Mouse (Mus musculus) T-helper 2 cell (primary cell): ENCODE results near the gene Snx9.

ENCODE experiments used
- in situ Hi-C: fragments of 300-600 bp; cut with MboI, MseI; formaldehyde crosslinking; loops from one replicate; pipeline ENCODE4 v1.15.1; 2025; ENCODE audit warnings: high pct_unique_total_duplicates

Gene Snx9

GRCm38 (mm10) chr17:5874565-5874964 lies 33.4 kb downstream of the Snx9 start:
- in situ Hi-C loops = no loop called here

DNA sequence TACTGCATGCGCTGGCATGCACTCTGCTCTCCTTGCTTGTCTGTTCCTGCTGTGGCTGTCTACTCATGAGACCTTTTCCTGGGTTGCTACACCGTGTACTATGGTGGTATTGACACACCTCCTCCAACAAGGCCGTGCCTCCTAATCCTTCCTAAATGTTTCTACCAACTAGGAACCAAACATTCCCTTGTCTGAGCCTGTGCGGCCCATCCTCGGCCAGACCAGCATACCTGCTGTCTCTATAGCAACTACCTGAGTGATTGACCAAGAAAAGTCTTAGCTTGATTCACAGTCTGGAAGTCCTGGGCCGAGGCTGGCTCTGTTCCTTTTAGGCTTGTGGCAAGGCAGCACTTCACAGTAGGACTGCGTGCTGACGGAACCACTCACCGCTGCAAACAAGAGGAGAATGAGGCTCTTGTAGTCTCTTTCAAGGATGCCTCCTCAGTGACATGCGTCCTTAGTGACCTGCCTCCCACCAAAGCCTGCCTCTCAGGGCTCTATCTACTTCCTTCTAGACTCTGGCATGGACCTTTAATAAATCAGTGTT lies 36.6 kb downstream of the Snx9 start:
- in situ Hi-C loops = no loop called here

DNA sequence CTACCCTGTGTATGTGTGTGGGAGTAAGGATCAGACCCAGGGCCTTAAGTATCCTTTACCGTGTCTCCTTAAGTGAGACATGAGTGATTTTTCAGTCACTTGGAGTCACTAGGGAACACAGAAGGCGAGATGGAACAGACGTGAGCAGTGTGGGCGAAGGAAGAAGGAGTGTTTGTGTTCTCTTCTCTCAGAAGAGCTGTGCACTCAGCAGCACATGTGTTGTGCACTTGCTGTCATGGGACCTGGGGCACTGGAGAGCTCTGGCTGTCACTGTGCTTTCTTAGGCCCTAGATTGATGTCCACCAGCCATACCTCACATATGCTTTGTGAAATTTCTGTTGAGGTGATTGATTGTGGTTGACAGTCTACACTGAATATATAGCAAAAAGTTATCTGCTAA lies 37.7 kb downstream of the Snx9 start:
- in situ Hi-C loops = no loop called here

DNA sequence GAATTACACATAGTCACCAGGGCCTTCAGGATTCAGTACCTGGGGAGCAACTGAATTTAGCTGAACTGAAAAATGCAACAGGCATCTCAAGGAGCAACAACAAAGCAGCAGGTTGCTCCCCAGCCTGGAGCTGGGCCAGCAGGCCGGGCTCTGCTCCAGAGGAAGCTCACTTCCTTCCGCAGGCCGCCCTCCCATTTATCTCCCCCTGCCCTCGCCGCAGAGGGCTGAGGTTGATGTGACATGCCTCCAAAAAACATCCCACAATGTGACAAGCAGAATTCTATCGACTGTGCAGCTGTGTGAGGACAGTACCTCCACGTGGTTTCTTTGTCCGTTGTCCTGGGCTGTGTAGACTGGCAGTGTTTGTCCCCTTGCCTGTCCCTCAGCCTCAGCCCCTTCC lies 44.3 kb downstream of the Snx9 start:
- in situ Hi-C loops = loop anchor here (5.0 kb wide), 1 partner anchor 88 kb away; no protein-coding TSS in a partner anchor

DNA sequence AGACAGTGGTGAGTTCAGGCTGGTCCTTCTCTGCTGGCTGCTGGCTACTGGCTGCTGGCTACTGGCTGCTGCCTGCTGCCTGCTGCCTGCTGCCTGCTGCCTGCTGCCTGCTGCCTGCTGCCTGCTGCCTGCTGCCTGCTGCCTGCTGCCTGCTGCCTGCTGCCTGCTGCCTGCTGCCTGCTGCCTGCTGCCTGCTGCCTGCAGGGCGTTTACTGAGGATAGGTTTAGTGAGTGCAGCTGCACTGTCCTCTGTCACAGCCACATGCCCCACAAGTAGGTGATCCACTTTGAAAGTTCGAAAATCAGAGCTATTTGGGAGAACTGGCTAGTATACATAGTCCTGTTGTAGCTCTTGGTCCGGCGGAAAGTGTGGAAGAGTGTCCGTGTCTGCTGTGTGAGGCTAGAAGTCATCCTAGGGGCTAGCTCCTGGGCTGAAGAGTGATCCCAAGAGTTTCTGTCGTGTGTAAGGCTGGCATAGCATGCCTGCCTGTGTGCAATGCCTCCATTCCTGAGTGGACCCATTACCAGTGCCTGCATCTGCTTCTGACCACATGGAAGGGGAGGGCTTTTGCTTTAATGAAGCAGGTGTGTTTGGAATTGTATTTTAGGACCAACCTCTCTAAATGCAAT lies 45.2 kb downstream of the Snx9 start:
- in situ Hi-C loops = loop anchor here (5.0 kb wide), 1 partner anchor 89 kb away; no protein-coding TSS in a partner anchor

GRCm38 (mm10) chr17:5886943-5887800 lies 46.0 kb downstream of the Snx9 start:
- in situ Hi-C loops = loop anchor here (5.0 kb wide), 1 partner anchor 90 kb away; no protein-coding TSS in a partner anchor

GRCm38 (mm10) chr17:5890429-5890828 lies 49.3 kb downstream of the Snx9 start:
- in situ Hi-C loops = loop anchor here (5.0 kb wide), 1 partner anchor 143 kb away; no protein-coding TSS in a partner anchor

DNA sequence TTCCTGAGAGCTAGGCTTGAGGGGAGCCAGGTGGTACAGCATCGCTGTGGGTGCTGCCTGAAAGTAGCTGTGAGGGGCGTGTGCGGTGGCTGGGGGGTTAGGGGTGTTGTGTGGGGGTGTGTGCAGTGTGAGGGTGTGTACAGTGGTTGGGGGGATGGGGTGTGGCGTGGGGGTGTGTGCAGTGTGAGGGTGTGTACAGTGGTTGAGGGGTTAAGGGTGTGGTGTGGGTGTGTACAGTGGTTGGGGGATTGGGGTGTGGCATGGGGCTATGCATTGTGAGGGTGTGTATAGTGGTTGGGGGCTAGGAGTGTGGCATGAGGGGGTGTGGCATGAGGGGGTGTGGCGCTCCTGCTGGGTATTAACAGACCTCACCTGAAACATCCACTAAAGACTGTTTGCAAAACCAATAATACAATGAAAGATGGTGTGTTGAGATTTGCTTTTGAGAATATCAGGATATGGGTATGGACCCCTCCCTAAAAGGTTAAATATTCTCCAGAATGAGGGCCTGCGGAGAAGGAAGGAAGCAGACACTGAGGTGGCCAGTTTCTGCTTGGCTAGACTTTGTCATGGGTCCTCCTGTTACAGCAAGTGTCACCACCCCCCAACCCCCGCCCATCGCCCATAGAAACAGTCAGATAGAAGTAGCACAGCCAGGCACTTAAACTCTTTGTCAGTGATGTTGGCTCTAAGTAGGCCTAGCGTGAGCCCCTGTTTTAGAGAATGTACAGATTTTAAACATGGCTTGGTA lies 51.0 kb downstream of the Snx9 start:
- in situ Hi-C loops = loop anchor here (5.0 kb wide), 1 partner anchor 145 kb away; no protein-coding TSS in a partner anchor

DNA sequence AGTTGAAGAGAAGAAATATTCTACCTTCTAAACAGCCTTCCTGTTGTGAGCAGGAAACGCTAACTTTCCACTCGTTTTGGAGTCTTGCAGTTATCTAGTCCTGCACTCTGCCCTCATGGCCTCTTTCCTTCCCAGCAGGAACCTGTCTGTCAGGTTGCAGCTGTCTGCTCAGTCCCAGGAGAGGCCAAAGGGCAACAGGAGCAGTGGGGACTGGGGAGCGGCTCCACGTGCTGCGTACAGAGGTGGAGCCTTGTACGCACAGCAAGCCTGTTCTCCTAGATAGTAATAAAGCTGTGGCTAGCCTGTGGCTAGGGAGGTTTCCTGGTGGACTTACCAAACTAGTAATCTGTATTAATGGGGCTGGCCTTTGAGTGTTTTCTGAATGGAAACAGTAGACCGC lies 52.0 kb downstream of the Snx9 start:
- in situ Hi-C loops = loop anchor here (5.0 kb wide), 1 partner anchor 146 kb away; no protein-coding TSS in a partner anchor

GRCm38 (mm10) chr17:5893574-5894148 lies 52.5 kb downstream of the Snx9 start:
- in situ Hi-C loops = loop anchor here (5.0 kb wide), 1 partner anchor 146 kb away; no protein-coding TSS in a partner anchor

- in situ Hi-C loops = no loop called here
Measured at GRCm38 (mm10) chr17:5896066-5896465, 54.9 kb downstream of the Snx9 start.

DNA sequence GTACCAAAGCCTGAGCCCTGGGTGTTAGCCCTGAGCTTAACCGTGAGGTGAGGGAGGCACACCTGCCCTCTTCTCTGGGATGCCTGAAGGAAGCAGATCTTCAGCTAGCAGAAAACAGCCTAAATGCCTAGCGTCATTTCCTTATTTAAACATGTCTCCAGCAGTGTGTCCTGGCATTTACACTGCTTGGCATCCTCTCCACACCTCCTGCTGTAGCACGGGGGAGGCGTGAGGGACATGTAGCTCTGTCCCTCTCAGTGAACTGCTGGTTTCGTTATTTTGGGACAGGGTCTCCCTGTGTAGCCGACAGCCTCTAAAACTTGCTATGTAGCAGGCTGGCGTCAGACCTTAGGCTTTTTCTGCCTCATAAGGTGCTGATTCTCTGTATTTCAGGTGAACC lies 55.5 kb downstream of the Snx9 start:
- in situ Hi-C loops = no loop called here

- in situ Hi-C loops = no loop called here
Measured at GRCm38 (mm10) chr17:5897326-5898200, 56.4 kb downstream of the Snx9 start.

- in situ Hi-C loops = no loop called here
Measured at GRCm38 (mm10) chr17:5899251-5899650, 58.1 kb downstream of the Snx9 start.

DNA sequence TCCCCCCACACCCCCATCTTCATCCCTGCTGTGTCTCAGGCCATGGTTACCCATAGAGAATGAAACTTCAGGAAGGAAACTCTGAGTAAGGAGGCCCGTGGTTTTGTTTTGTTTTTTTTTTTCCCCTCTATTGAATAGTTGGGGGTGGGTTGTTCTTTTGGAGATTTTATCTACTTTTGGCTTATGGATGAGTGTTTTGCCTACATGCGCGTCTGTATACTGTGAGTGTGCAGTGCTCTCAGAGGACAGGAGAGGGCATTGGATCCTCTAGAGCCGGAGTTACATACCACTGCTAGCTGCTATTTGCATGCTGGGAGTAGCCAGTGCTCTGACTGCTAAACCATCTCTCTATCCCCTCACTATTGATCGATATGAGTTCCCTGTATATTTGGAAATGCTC lies 60.3 kb downstream of the Snx9 start:
- in situ Hi-C loops = loop anchor here (25.0 kb wide), 1 partner anchor 464 kb away; the partner anchor contains the start of gene Tmem242

DNA sequence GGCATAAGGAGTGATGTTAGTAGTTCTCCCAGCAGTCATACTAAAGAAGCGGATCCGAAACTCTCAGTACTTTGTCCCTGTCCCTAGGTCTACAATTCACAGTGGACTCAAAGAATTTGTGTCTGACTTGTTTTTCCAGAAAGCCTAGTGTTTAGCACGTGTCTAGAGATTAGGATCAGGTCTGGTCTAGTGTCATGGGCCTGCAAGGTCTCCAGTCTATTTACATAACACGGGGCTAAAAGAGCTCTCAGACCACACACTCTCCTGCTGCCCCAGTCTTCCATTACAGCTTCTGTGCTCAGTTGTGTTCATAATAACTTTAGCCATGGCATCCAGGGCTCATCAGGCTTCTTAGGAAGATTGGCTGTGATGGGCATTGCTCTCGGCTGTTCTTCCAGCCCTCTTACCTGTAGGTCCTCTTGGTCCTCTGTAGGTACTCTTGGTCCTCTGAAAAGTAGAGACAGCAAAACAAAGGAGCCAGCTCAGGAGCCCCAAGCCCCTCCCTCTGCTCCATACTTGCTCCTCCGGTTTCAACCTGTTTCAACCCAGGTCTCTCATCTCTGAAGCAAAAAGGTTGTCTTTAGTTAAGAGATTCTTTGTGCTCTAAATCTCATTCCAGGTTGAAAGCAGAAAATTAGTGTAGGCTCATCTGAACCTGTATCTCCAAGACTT lies 62.6 kb downstream of the Snx9 start:
- in situ Hi-C loops = loop anchor here (25.0 kb wide), 1 partner anchor 466 kb away; the partner anchor contains the start of gene Tmem242

DNA sequence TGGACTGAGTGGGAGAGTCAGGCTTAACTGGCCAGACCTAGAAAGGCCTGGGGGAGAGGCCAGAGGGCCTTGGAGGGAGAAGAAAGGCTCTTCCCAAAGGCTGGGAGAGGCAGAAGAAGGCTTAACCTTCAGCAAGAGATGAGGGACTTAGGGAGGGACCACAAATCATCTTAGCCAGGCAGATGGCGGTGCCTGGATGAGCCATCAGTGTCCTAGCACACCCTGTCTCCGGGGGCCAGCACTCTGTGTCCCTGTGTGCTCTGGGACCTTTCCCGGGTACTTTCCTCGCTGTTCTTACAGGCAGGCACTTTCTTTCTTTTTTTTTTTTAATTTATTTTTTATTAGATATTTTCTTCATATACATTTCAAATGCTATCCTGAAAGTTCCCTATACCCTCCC lies 68.6 kb downstream of the Snx9 start:
- in situ Hi-C loops = loop anchor here (5.0 to 25.0 kb wide), 2 partner anchors 52 to 472 kb away; partner anchors contain the start of gene Tmem242

GRCm38 (mm10) chr17:5911591-5911990 lies 70.5 kb downstream of the Snx9 start:
- in situ Hi-C loops = loop anchor here (25.0 kb wide), 1 partner anchor 474 kb away; the partner anchor contains the start of gene Tmem242

DNA sequence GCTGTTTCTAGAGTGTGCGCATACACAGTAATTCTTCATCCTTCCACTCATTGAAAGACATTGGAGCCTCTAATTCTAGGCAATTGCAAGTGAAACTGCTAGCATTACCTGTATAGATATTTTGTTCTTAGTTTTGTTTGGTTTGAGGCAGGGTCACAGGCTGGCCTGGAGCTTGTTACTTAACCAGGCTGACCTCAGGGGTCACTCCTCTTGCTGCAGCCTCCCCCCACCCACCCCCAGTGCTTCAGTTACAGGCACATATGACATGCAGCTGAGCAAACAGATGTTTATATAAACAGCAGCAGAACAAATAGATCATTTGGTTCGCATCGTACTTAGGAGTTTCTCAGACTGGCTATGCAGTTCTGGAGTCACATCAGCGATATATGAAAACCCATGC lies 71.7 kb downstream of the Snx9 start:
- in situ Hi-C loops = loop anchor here (25.0 kb wide), 1 partner anchor 475 kb away; the partner anchor contains the start of gene Tmem242
